Mouse (Mus musculus): Measurements from ENCODE around the gene Nrf1. TPM values are rescaled to one million over a fixed set of nuclear protein-coding genes. Genes with fewer than 3 reads are reported as not detected.

Nrf1 gene
- total RNA-seq, 2 experiments from 2014 or later, result 25.4 to 32.6 TPM

DNA sequence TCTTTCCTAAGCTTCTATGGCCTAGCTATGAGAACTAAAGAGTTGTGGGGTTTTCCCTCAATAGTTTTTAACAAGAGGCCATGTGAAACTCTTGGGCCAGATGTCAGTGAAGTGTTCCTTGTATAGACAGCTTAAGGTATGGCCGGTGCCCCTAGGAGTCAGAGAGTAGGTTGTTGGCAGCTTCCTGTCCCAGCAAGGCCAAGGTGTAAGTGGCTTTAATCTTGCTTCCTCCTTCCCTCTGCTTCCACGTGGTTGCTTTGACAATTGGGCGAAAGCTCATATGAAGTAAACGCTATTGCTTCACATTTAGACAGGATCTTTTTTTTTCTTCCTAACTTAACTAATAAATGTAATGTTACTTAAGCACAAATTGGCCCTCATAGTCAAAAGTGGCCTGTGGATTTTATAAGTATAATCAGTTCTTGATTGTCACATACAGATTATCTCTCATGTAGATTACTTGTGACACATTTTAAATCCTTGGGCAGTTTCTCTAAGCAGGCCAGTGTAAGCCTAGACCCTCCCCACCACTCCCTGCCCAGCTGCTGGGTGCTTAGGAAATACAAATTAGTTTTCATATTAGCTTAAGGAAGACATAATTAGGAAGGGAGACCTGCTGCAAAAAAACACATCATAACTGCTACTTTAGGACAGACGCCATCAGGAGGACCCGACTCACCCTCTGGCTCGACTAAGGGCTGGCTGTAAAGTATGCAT lies 91.7 kb downstream of the Nrf1 start:
- no peak for DNase-seq
- intact Hi-C loops (cut with DNase I), result no loop called here

DNA sequence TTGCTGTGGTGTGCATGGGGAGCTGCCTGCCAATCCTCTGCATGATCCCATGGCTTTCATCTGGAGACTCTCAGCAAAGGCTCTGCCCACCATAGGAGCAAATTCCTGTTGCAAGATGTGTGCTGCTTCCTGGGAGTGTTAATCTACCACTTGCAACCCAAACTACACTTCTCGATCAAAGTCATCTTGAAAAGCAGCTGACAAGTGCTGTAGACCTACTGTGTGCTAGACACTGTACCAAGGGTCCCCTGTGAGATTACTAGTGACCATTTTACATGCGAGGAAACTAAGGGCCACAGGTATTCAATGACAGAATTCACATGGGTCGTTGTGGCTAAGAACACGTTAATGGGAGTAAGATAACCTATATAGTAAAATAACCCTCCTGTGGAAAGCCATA lies 95.5 kb downstream of the Nrf1 start:
- DNase-seq, result no peak
- intact Hi-C loops (cut with DNase I), result no loop called here

DNA sequence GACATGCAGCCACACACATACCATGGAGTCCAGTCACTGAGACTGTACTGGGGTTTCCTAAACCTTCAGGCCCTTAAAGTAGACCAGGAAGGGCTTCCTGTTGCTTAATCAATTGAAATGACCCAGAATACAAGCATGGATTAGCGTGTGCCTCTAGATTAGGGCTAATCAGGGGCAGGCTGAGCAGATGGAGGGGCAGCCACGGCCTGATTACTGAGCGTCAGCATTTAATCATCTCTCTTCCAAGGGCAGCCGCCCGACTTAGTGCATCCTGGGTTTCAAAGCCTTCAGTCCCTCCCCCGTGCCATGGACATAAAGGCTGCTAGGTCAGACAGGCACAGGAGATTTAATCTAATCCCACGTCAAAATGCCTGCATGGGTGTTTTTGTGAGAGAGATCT lies 99.3 kb downstream of the Nrf1 start:
- intact Hi-C loops (cut with DNase I), result no loop called here

DNA sequence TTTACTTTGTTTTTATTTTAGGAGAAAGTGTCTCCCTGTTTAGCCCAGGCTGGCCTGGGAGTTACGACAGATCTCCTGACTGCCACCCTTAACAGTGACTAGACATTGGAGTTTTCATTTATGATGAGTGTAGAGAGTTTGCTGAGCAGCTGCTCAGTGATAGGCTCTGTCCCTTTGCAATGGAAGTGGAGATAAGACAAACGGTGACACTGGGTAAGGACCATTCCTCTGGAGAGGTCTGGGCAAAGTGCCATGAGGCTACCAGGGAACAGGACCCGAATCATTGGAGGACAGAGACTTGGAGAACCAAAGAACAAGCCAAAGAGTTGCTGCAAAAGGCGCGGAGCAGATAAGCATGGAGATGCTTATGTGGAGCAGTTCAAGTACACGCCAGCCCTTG lies 100.0 kb downstream of the Nrf1 start:
- no peak for DNase-seq
- intact Hi-C loops (cut with DNase I), result no loop called here

More for the DNA sequence above, 99.3 kb downstream of the Nrf1 start:
- DNase-seq, result no peak

DNA sequence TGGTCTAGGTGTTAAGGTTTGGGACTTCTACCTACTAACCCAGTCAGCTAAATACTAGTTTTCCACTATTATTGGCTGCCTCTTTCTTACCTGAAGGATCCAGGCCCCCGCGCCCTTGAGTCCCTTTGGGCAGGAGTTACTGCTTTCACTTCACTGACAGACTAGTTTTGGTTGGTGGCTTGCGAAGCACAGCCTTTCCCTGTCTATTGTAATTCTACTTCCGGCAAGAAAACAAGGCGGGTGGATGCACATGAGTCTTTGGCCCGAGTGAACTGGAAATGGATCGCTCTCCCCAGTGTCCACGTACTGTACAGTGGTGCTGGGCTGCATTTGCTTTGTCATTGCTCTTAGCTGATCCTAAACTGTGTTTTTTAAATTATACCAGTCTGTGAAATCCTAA lies 102.7 kb downstream of the Nrf1 start:
- no peak for DNase-seq
- intact Hi-C loops (cut with DNase I), result no loop called here

DNA sequence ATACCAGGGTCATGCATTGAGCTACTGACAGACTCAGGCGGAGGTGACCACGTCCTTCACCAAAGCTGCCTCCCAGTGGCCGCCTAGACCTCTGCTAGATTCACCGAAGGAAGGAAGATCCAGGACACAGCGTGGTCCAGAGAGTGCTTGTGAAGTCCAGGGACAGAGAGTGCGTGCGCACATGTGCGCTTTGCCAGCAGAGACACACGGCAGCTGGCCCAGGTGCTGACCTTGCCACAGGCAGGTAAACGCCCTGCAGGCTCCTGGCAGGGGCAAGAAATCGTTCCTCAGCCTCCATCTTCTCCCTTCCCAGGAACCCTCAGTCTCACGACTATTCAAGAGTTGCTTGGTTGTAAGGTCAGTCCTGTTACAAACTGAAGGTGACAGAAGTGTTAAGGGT lies 104.4 kb downstream of the Nrf1 start:
- DNase-seq, result no peak
- intact Hi-C loops (cut with DNase I), result no loop called here

DNA sequence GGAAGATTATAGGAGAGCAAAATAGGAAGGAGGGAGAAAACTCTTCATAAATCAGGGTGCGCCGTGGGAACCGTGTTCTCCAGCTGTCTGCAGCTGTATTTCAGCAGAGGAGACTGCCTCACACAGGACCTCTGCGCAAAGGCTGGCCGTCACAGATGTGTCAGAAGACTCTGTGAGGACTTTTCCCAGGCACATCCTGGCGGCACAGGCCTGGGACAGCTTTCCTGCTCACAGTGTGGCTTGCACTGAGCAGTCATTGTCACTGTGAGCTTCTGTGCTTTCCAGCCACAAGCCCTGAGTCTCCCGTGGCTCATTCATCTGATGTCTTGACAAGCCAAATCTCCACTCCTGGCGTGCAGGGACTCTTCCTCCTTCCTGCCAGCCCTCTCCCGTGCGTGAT lies 104.9 kb downstream of the Nrf1 start:
- intact Hi-C loops (cut with DNase I), result no loop called here
- no peak for DNase-seq

DNA sequence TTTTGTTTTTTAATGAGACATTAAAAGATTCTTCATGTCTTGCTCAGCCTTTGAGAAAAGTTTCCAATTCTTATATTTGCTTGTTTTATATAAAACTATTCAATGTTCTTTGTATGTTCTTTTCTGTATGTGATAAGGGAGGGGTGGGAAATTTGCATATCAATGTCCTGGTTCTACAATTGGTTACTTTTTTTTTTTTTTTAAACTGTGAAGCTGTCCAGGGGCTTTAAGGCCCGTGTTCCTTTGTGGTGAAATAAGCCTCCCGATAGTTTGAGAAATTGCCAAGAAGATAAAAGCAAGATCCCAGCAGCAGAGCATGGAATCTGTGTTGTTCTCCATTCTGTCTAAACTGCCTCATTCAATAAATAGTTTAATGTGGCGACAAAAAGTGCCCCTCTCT lies 105.3 kb downstream of the Nrf1 start:
- no peak for DNase-seq
- intact Hi-C loops (cut with DNase I), result no loop called here

DNA sequence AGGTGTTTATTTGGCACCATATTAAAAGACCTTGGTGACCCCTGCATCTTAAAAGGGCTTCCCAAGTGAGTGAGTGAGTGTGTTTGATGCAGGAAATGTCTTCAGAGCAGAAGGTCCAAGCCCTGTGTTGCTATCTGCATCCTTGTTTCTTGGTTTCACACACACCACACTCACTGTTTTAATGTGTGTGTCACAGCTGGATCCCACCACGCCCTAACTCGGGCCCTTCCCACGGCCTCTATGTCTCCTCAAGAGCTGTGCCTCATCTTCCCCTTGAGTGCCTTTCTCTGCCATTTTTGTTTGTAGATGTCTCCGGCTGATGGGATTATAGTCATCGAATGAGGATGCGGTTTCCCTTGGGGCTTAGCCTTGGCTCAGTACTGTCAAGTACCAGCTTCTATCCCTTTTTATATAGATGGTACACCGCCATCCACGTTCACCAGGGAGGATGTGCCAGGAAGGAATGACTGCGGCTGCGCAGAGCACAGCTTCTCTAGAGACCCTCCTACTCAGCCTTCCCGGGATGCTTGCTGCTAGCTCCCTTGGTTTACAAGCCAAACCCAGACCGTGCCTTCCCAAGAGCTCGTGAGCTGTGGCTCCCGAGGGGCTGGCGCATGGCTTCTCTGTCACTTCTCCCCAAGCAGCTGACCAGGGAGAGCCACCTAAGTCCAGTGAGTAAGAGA lies 106.1 kb downstream of the Nrf1 start:
- DNase-seq, result no peak
- intact Hi-C loops (cut with DNase I), result no loop called here

DNA sequence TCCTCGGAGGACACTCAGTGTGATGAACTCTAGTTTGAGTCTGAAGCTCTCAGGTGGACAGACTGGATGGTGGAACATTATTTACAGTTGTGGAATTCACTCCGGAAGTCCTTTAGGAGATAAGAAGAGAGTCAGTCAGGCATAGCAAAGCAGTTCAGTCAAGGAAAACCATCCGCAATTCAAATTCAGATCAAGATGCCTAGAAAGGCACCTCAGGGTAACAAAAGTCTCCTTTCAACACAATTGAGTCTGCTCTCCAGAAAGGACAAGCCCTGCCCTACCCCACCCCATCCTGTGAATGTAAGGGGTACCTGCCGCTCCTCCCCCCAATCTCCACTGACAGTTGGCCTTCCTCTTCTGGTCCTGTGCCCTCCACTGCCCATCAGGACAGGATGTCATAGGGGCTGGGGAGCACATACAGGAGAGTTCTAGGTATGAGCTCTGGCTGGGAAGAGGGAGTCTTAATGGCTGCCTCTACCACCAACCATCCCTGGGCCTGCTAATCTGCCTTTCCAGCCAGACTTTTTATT lies 111.8 kb downstream of the Nrf1 start:
- no peak for DNase-seq
- intact Hi-C loops (cut with DNase I), result no loop called here

DNA sequence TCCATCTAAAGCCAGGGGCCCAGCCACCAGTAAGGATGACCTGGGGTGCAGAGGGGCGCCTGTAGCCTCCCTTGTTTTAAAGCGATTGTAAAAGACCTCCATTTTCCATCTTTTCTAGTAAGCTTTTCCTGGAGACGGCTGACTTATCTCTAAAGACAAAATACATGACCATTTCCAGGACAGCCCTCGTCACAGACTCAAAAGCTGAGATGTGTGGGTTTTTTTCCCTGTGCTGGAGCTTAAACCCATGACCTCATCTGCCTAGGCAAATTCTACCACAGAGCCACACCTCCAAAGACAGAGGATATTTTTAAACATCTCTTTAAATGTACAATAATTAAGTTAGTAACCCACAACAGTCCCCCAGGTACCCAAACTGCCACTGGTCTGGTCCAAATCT lies 112.6 kb downstream of the Nrf1 start:
- intact Hi-C loops (cut with DNase I), result no loop called here
- no peak for DNase-seq

DNA sequence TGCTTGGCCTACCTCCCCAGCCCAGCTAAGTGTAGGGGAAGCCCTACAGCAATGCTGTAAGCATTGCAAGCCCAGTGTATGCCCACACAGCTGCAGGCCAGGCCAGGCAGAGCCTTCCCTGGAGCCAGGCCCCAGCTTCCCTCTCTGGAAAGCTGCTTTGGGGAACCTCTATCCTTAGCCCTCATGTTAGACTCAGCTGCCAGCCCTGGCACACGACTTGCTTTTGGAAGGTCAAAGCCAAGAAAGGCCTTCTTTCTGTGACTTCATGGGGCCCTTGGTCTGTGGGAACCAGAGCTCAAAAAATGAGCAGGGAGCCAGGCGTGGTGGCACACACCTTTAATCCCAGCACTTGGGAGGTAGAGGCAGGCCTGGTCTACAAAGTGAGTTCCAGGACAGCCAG lies 113.8 kb downstream of the Nrf1 start:
- intact Hi-C loops (cut with DNase I), result no loop called here
- no peak for DNase-seq

DNA sequence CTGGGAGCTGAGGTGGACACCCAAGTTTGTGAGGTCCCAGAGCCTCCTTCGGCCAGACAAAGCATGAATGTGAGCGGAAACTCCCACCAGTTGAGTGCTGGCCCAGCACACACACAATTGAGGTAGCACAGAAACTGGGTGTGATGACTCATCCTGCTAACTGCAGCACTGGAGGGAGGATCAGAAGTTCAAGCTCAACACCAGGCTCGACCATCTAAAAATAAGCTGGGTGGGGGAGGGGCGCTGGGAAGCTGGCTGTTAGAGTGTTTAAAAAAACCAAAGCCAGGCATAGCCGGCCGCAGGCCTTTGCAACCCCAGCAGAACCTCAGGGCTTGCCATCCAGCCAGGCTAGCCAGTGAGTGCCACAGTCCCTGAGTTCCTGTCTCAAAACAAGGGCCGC lies 114.3 kb downstream of the Nrf1 start:
- intact Hi-C loops (cut with DNase I), result no loop called here
- DNase-seq, result no peak

DNA sequence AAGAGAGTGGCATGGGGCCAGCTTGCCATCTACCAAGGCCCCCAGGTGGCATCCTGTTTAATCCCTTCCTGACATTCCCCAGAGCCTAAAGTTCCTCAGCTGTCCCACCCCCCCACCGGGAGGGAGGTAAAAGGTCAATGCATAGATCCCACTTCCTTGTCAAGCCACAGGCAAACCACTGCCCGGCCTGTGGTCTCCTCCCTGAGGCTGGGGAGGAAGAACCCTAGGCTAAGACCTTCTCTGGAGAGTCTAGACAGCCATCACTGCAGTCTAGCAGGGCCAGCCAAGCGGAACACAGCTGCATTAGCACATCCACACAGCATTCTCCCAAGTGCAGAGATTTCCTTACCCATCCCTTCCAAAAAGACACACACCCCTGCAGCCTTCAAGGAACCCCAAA lies 118.6 kb downstream of the Nrf1 start:
- no peak for DNase-seq
- intact Hi-C loops (cut with DNase I), result no loop called here

DNA sequence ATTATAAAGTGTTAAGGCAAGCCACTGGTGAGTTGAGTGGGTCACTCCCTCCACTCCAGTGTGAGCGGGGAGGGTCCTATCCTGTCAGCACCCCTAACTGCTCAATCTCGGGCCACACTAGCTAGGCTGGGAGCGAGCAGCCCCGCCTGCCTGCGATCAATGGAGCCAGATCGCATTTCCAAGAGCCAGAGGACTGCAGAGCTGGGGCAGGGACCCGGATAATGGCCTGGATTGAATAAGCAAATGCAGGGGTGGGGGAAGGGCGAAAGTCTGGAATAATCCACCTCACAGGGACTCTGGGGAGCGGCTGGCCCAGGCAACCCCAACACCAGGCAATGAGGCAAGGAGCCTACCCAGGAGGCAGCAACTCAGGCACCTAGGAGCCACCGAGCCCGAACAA lies 119.4 kb downstream of the Nrf1 start:
- no peak for DNase-seq
- intact Hi-C loops (cut with DNase I), result no loop called here

DNA sequence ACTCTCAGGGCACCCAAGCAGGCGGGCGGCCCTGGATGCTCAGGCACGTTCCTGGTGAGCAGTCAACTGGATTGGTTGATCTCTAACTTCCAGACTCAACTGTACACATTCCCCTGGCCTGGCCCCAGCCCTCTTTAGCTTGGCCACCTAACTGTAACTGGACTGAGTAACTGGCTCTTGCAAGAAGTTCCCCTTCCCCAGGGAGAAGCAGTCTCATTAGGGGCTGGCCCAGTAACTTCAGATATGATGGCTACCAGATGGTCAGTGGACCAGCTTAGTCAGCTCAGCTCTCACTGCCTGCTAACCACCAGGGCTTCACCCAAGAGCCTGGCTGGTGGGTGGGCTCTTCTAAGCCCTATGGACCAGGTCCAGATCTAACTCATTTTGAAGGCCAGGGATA lies 120.5 kb downstream of the Nrf1 start:
- DNase-seq, result no peak
- intact Hi-C loops (cut with DNase I), result no loop called here

DNA sequence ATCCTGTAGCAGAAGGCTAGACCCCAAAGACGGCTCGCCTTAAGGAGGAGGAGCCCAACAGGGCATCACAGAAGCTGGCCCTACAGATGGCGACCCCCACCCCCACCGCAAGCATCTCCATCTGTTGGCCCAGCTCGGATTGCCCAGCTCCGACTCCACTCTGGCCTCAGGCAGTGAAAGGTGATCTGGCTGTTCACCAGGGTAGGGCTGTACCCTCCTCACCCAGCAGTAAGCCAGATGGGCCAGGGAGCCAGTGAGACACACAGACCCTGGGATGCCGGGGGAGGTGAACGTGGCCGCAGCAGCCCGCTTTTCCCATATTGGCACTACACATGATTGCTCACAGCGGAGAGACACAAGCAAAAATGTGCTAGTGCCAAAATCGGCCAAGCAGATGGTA lies 121.4 kb downstream of the Nrf1 start:
- intact Hi-C loops (cut with DNase I), result no loop called here
- peak; percentile 87 for DNase-seq

DNA sequence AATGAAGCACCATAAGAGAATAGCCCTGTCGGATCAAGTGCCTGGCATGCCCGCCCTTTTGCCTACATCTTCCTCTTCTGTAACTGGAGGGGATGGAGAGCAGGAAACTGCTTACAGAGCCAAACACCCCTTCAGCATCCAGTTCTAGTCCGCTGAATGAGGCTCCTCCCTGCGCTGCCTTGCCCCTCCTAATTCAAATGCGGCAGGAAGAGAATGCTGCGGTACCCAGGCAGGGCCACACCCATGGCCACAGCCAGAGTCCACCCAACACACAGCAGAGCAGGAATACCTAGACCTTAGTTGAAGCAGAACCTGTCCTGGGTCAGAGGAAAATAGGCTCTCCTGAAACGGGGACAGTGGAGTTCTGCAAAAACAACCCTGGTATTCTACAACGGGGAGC lies 123.4 kb downstream of the Nrf1 start:
- intact Hi-C loops (cut with DNase I), result no loop called here
- no peak for DNase-seq

DNA sequence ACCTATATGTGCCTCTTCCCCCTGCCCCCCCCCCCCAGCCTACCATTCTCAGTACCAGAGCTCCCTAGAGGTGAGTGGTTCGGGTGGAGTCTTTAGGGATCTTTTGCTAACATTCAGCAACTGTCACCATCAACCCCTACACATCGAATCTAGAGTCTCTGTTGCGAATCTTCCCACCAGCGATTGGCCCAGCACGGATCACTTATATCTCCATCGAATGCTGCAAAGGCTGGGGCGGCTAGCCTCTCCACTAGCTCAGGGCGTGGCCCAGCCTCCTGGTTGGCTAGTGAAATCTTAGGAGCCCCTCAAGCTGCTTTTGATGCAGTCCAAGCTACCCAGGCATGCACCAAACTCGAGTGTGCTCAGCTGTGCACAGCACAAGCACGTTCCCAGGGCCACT lies 124.2 kb downstream of the Nrf1 start:
- no peak for DNase-seq
- intact Hi-C loops (cut with DNase I), result no loop called here

DNA sequence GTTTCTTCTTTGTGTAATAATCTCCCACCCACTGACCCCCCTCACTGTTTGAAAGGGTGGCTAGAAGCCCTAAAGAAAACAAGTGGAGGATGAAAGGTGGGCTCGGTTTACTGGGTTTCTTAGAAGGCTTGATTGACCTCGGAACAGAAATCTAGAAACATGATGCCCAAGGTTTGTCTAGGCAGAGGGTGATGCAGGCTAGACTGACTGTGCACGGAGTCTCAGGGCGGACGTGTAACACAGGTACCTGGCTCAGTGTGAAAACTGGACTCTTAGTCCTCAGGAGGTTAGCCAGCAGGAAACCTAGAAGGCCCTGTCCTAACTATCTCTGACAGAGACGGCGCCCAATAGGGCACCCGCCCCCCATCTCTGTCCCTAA lies 124.6 kb downstream of the Nrf1 start:
- DNase-seq, result no peak

DNA sequence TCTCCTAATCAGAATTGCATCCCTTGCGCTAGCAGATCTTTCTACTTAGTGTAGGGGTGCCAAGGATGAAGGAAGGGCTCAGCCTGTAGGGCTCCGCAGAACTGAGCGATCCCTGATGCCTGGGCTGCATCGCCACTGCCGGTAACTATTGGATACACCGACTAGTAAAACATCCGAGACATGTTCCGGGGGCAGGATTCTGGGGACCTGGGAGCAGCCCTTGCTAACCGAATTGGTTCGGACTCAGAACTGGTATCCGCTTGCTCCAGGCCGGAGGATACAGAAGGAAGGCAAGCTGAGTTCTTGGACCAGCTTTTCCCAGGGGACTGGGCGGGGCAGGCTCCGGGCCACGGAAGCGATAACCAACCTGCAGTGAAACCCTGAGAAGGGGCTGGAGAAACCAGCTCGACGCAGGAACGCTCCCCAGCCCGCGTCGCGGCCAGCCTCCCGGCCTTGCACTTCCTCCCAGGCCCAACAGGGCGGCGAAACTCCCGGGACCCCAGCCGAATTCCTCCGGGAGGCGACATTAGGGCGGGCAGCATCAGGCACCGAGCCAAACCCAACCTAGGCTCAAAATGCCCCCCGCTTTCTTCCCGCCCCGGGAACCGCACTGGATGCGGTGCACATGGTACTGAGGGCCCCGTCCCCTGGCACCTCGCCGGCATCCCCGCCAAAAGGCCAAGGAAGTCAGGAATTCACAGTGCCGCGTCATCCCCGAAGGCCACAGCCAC lies 125.2 kb downstream of the Nrf1 start:
- no peak for DNase-seq
- intact Hi-C loops (cut with DNase I), result no loop called here

More for the DNA sequence above, 124.6 kb downstream of the Nrf1 start:
- intact Hi-C loops (cut with DNase I), result no loop called here
